Mouse (Mus musculus): Measurements from ENCODE around the gene Steap3. TPM values are rescaled to one million over a fixed set of nuclear protein-coding genes. Genes with fewer than 3 reads are reported as not detected.

The Steap3 gene
- polyA plus RNA-seq, 1 experiment from 2014 or later: 3.2 TPM

- H3K4me2 ChIP-seq (ENCODE audit: low read length): no peak overlapping the region
- 69% methylated on average over 5 of the region's 5 CpGs for WGBS
- no peaks in the 10 kb centered on the region for H3K4me1 ChIP-seq (ENCODE audit: control insufficient read depth, insufficient read depth, low read length)
- ATAC-seq (ENCODE audit: low FRiP score, low TSS enrichment) (no peak), DNase-seq (peak; percentile 46)
- H3K27ac ChIP-seq (replicated peaks; ENCODE audit: low read depth, low read length): no peak overlapping the region
- H3K36me3 ChIP-seq (ENCODE audit: control insufficient read depth, insufficient read depth, low read length): no peaks in the 10 kb centered on the region
- H3K9me3 ChIP-seq (ENCODE audit: control insufficient read depth, low read length): no peaks in the 10 kb centered on the region
- H3K27me3 ChIP-seq (ENCODE audit: control insufficient read depth, insufficient read depth, low read length): no peaks in the 10 kb centered on the region
- no peak overlapping the region for H3K4me3 ChIP-seq (replicated peaks; ENCODE audit: low read depth, low read length)
- no peak overlapping the region for H3K9ac ChIP-seq (replicated peaks; ENCODE audit: low read length)
These were observed 130.0 kb downstream of the Steap3 start for GRCm38 (mm10) chr1:120142551-120142950.

Other genes starting within 250 kb of the Steap3 start
- 3.1 and 7.4 TPM in 2 replicates for gene Tmem37, start 198.6 kb downstream of the Steap3 start, polyA plus RNA-seq (2014; fragmentation: Nextera tagmentation; extraction: Ambion mirVana)
- 759 and 1,068 TPM in 2 replicates for gene Dbi, start 151.6 kb downstream of the Steap3 start, polyA plus RNA-seq (2014; fragmentation: Nextera tagmentation; extraction: Ambion mirVana)
- gene 3110009E18Rik, start 151.5 kb downstream of the Steap3 start, polyA plus RNA-seq (2014; fragmentation: Nextera tagmentation; extraction: Ambion mirVana): 18.7 and 21.4 TPM in 2 replicates
- 12.0 and 16.2 TPM in 2 replicates for gene C1ql2, start 67.9 kb upstream of the Steap3 start, polyA plus RNA-seq (2014; fragmentation: Nextera tagmentation; extraction: Ambion mirVana)
- not detected in 2 replicates for gene Marco, start 232.3 kb upstream of the Steap3 start, polyA plus RNA-seq (2014; fragmentation: Nextera tagmentation; extraction: Ambion mirVana)